Comparison of ENCODE assay signal across 8 mouse cellular contexts in genomic region chr17:28256651-28257328, GRCm38 (mm10). TPM values are rescaled to one million over a fixed set of nuclear protein-coding genes. Genes with fewer than 3 reads are reported as not detected.
DNase-seq lines count a peak whose midpoint lies in the region; ATAC-seq and TF ChIP-seq lines count a peak whose summit lies in the region.

No protein-coding gene starts in this region.

- H3K4me1 ChIP-seq in bone marrow macrophage, adult 2 months (ENCODE audit: control insufficient read depth, insufficient read depth, low read length): peaks cover 52% of the 10 kb centered on the region
- peaks cover 28 to 44% of the 10 kb centered on the region in 2 experiments for H3K4me1 ChIP-seq in heart, embryonic 14.5 days (ENCODE audit: control insufficient read depth in 2 of 2, insufficient read depth in 2 of 2, low read length in 2 of 2)

- peak overlapping the region; percentile 35 for H3K4me2 ChIP-seq in heart, embryonic 14.5 days (ENCODE audit: low read length)

- no peaks in the 10 kb centered on the region for H3K36me3 ChIP-seq in heart, embryonic 14.5 days (ENCODE audit: control insufficient read depth, insufficient read depth, low read length)
- H3K36me3 ChIP-seq in macrophage (ENCODE audit: inconsistent target): no peaks in the 10 kb centered on the region

- peak; percentile 63 for DNase-seq in layer of hippocampus, adult 11-12 months (ENCODE audit: low spot score)
- no peak for DNase-seq in layer of hippocampus, adult 9-10 months (ENCODE audit: low spot score)
- DNase-seq in kidney, postnatal 10 days: peak; percentile 75
- DNase-seq in thymus, postnatal 25 days: peak; percentile 73
- DNase-seq in testis, postnatal 14 days (ENCODE audit: low spot score): no peak

- WGBS in heart, embryonic 14.5 days: 53% methylated on average over 13 of the region's 13 CpGs
- WGBS in macrophage (ENCODE audit: missing documents): 4% methylated on average over 13 of the region's 13 CpGs

- H3K9ac ChIP-seq in heart, embryonic 14.5 days (ENCODE audit: low read length): peak overlapping the region; percentile 41; the same call in 1 of the 2 replicates

- H3K79me2 ChIP-seq in macrophage (ENCODE audit: inconsistent target): peaks cover 95% of the 10 kb centered on the region

- H3K4me3 ChIP-seq in bone marrow macrophage, adult 2 months (ENCODE audit: insufficient read depth, low read length): peak overlapping the region; percentile 39
- H3K4me3 ChIP-seq in heart, embryonic 14.5 days (ENCODE audit: control insufficient read depth in 1 of 2, insufficient read depth in 1 of 2, low read depth in 1 of 2, low read length in 2 of 2): no peak overlapping the region
- no peak overlapping the region for H3K4me3 ChIP-seq in macrophage (ENCODE audit: inconsistent target)

- peak; percentile 26; the same call in 1 of the 2 replicates for ATAC-seq in heart, embryonic 14.5 days (ENCODE audit: insufficient number of reproducible peaks, insufficient read depth, low FRiP score, low read depth)

- no peak for TF ChIP-seq CTCF in bone marrow macrophage, adult 2 months (IDR thresholded peaks at IDR 0.05; ENCODE audit: low read depth, low read length)

- no peak for TF ChIP-seq POLR2A in bone marrow macrophage, adult 2 months (IDR thresholded peaks at IDR 0.05; ENCODE audit: borderline replicate concordance, low read depth, low read length)

- H3K9me3 ChIP-seq in heart, embryonic 14.5 days (ENCODE audit: control insufficient read depth, low read length): 0 out of 2 replicates have a peak, but pooled peaks cover 3% of the 10 kb centered on the region

- peak overlapping the region; percentile 69 for H3K27ac ChIP-seq in bone marrow macrophage, adult 2 months (ENCODE audit: insufficient read depth, low read depth, low read length)
- peak overlapping the region; percentile 83 to 85 for H3K27ac ChIP-seq in heart, embryonic 14.5 days (replicated peaks in 1 of 2; ENCODE audit: control insufficient read depth in 1 of 2, insufficient read depth in 1 of 2, low read depth in 2 of 2, low read length in 2 of 2)
- H3K27ac ChIP-seq in macrophage: peak overlapping the region; percentile 58

- H3K27me3 ChIP-seq in heart, embryonic 14.5 days (ENCODE audit: control insufficient read depth, insufficient read depth, low read length): no peaks in the 10 kb centered on the region

RNA-seq across cellular contexts. Expression of gene Ppard, which starts 24.3 kb away (rescaled TPM):
- polyA plus RNA-seq in bone marrow macrophage, adult 2 months (2012; ENCODE audit: insufficient read depth, insufficient read length, missing spikeins): 29.5 and 30.6 TPM in 2 replicates
- polyA plus RNA-seq in heart, embryonic 14.5 days (2014; fragmentation: Nextera tagmentation; extraction: Ambion mirVana): 2.2 TPM in 2 replicates
- total RNA-seq in macrophage (2018; cell fraction: chromatin; rRNA removed): 10 to 100 TPM; 12.0 to 77.1 (median 35.8) TPM
- 10 to 100 TPM; 14.4 to 32.5 (median 20.6) TPM for total RNA-seq in macrophage (2018; cell fraction: cytosol; rRNA removed)
- 10 to 100 TPM; 16.5 to 68.6 (median 26.6) TPM for total RNA-seq in macrophage (2018; cell fraction: nucleus; rRNA removed)
- polyA plus RNA-seq in macrophage (2018): 10.6 to 23.1 TPM (median 20.3 TPM) in 3 replicates

RNA-seq across cellular contexts. Expression of gene Def6, which starts 49.2 kb away (rescaled TPM):
- 41.4 and 44.7 TPM in 2 replicates for polyA plus RNA-seq in bone marrow macrophage, adult 2 months (2012; ENCODE audit: insufficient read depth, insufficient read length, missing spikeins)
- 1.5 and 1.9 TPM in 2 replicates for polyA plus RNA-seq in heart, embryonic 14.5 days (2014; fragmentation: Nextera tagmentation; extraction: Ambion mirVana)
- 10 to 100 TPM in 20 of 26 experiments, 1 to 10 TPM in 6; 4.6 to 41.8 (median 24.5) TPM for total RNA-seq in macrophage (2018; cell fraction: chromatin; rRNA removed)
- 10 to 100 TPM; 12.0 to 36.5 (median 30.1) TPM for total RNA-seq in macrophage (2018; cell fraction: cytosol; rRNA removed)
- total RNA-seq in macrophage (2018; cell fraction: nucleus; rRNA removed): 10 to 100 TPM in 24 of 26 experiments, 1 to 10 TPM in 2; 6.1 to 35.2 (median 23.3) TPM
- polyA plus RNA-seq in macrophage (2018): 20.9 to 30.3 TPM (median 27.3 TPM) in 3 replicates

RNA-seq across cellular contexts. Expression of gene Fance, which starts 56.5 kb away (rescaled TPM):
- polyA plus RNA-seq in bone marrow macrophage, adult 2 months (2012; ENCODE audit: insufficient read depth, insufficient read length, missing spikeins): 24.2 and 32.1 TPM in 2 replicates
- 17.8 and 19.5 TPM in 2 replicates for polyA plus RNA-seq in heart, embryonic 14.5 days (2014; fragmentation: Nextera tagmentation; extraction: Ambion mirVana)
- total RNA-seq in macrophage (2018; cell fraction: chromatin; rRNA removed): 10 to 100 TPM in 22 of 26 experiments, 1 to 10 TPM in 4; 3.7 to 74.7 (median 25.1) TPM
- 10 to 100 TPM in 20 of 26 experiments, 1 to 10 TPM in 6; 8.0 to 29.0 (median 13.7) TPM for total RNA-seq in macrophage (2018; cell fraction: cytosol; rRNA removed)
- total RNA-seq in macrophage (2018; cell fraction: nucleus; rRNA removed): 10 to 100 TPM in 20 of 26 experiments, 1 to 10 TPM in 6; 6.8 to 53.6 (median 14.9) TPM
- polyA plus RNA-seq in macrophage (2018): 10.8 to 20.6 TPM (median 20.1 TPM) in 3 replicates

Comparison
In these comparisons a context has a peak if more than half of its experiments do, and no peak if none do; other contexts are left out.
1. DNase-seq: peak in layer of hippocampus, adult 11-12 months (single experiment), kidney, postnatal 10 days (single experiment) and thymus, postnatal 25 days (single experiment); none in layer of hippocampus, adult 9-10 months (single experiment) and testis, postnatal 14 days (single experiment).
2. Peak in every context shown above with its lines, with median percentiles within 50 percentile points of each other: H3K27ac ChIP-seq.